24 mouse cellular contexts compared by ENCODE assay signal in the genomic region with DNA sequence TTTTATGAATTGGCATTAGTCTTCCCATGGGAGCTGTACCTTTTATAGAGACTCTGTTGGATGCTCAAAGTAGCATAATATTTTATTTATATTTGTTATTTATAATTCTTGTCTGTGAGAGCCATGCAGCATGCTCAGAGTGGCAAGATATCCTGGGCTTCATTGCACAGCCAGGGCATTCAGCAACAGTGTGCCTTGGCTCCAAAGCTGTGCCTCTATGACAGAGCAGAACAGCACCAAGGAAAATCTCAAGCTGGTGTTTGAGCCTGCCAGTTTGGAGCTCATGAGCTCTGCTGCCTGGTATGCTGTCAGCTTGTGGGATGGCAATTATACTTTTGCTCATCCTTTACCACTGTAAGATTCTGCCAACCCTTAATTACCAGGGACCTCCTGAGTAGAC.
DNase-seq lines count a peak whose midpoint lies in the region; ATAC-seq lines count a peak whose summit lies in the region.
"Had no signal": no experiment of that assay in that cellular context is flagged by ENCODE, and none has a peak within 500 bp of the region (broad histone marks: within the 10 kb centered on the region; RNA-seq: fewer than 3 reads in every experiment).

No protein-coding gene starts in this region.

- no peaks in the 10 kb centered on the region for H3K36me3 ChIP-seq in forebrain, embryonic 16.5 days (ENCODE audit: control insufficient read depth, insufficient read depth)
- H3K36me3 ChIP-seq in forebrain, embryonic 14.5 days (ENCODE audit: control insufficient read depth, insufficient read depth, low read length) = no peaks in the 10 kb centered on the region
- no peaks in the 10 kb centered on the region for H3K36me3 ChIP-seq in neural tube, embryonic 14.5 days (ENCODE audit: control insufficient read depth, insufficient read depth, low read length)
- H3K36me3 ChIP-seq: embryonic facial prominence, embryonic 10.5 days; embryonic facial prominence, embryonic 13.5 days; hindbrain, embryonic 12.5 days; hindbrain, embryonic 15.5 days had no signal

- ATAC-seq in cerebellum, adult (ENCODE audit: insufficient number of reproducible peaks, low FRiP score, low TSS enrichment) = no peak
- ATAC-seq in forebrain, embryonic 16.5 days = peak; percentile 71
- ATAC-seq in forebrain, embryonic 14.5 days = no peak
- peak; percentile 54; the same call in 1 of the 2 replicates for ATAC-seq in neural tube, embryonic 14.5 days (ENCODE audit: low read depth)
- ATAC-seq: activated CD4-positive, CD25-positive, alpha-beta regulatory T cell, adult 4 months had no signal

- no peaks in the 10 kb centered on the region for H3K27me3 ChIP-seq in forebrain, embryonic 16.5 days (replicated peaks; ENCODE audit: control insufficient read depth, insufficient read depth, low read length)
- H3K27me3 ChIP-seq in forebrain, embryonic 14.5 days (replicated peaks; ENCODE audit: control insufficient read depth, insufficient read depth, low read length) = no peaks in the 10 kb centered on the region
- H3K27me3 ChIP-seq in neural tube, embryonic 14.5 days (ENCODE audit: control insufficient read depth, insufficient read depth, low read length) = no peaks in the 10 kb centered on the region
- H3K27me3 ChIP-seq: embryonic facial prominence, embryonic 13.5 days; hindbrain, embryonic 12.5 days; hindbrain, embryonic 15.5 days had no signal

- no peak overlapping the region for H3K27ac ChIP-seq in forebrain, embryonic 16.5 days (ENCODE audit: low read length)
- no peak overlapping the region for H3K27ac ChIP-seq in forebrain, embryonic 14.5 days (ENCODE audit: low read depth, low read length)
- no peak overlapping the region for H3K27ac ChIP-seq in neural tube, embryonic 14.5 days (ENCODE audit: low read depth, low read length)
- H3K27ac ChIP-seq: embryonic facial prominence, embryonic 10.5 days; embryonic facial prominence, embryonic 13.5 days; gastrocnemius, adult 2 months; hindbrain, embryonic 12.5 days; hindbrain, embryonic 15.5 days had no signal

- peak; percentile 1 for DNase-seq in cerebellum, postnatal 14 days
- no peak for DNase-seq in forebrain, embryonic 14.5 days (ENCODE audit: low spot score)
- no peak for DNase-seq in neural tube, embryonic 10.5 days (ENCODE audit: extremely low spot score, low spot score)
- DNase-seq in testis, postnatal 10 days (ENCODE audit: low spot score) = no peak
- DNase-seq: adrenal gland, adult 8-10 months; adrenal gland, postnatal 25 days; cerebellum, adult 11 months; cerebellum, adult 2 months; cerebellum, adult 9-11 months; cerebellum, postnatal 36 days; embryo, embryonic 11 days; gastrocnemius, adult 2 months; gastrocnemius, postnatal 14 days; heart, adult 11 months had no signal

- no peak overlapping the region for H3K4me3 ChIP-seq in forebrain, embryonic 16.5 days (replicated peaks; ENCODE audit: low read length)
- no peak overlapping the region for H3K4me3 ChIP-seq in forebrain, embryonic 14.5 days (ENCODE audit: low read depth, low read length)
- no peak overlapping the region for H3K4me3 ChIP-seq in neural tube, embryonic 14.5 days (ENCODE audit: low read depth, low read length)
- H3K4me3 ChIP-seq: embryonic facial prominence, embryonic 10.5 days; embryonic facial prominence, embryonic 13.5 days; erythroblast, embryonic 14.5 days; gastrocnemius, adult 2 months; hindbrain, embryonic 12.5 days; hindbrain, embryonic 15.5 days had no signal

- no peak overlapping the region for H3K9ac ChIP-seq in forebrain, embryonic 16.5 days (replicated peaks; ENCODE audit: low read depth, low read length)
- no peak overlapping the region for H3K9ac ChIP-seq in forebrain, embryonic 14.5 days (ENCODE audit: low read length)
- no peak overlapping the region for H3K9ac ChIP-seq in neural tube, embryonic 14.5 days (replicated peaks; ENCODE audit: low read depth, low read length)
- H3K9ac ChIP-seq: embryonic facial prominence, embryonic 13.5 days; hindbrain, embryonic 12.5 days; hindbrain, embryonic 15.5 days had no signal

- no peaks in the 10 kb centered on the region for H3K9me3 ChIP-seq in forebrain, embryonic 16.5 days (ENCODE audit: control insufficient read depth, low read length)
- no peaks in the 10 kb centered on the region for H3K9me3 ChIP-seq in forebrain, embryonic 14.5 days (replicated peaks; ENCODE audit: control insufficient read depth, low read length)
- no peaks in the 10 kb centered on the region for H3K9me3 ChIP-seq in neural tube, embryonic 14.5 days (ENCODE audit: control insufficient read depth, low read length)
- H3K9me3 ChIP-seq: embryonic facial prominence, embryonic 10.5 days; embryonic facial prominence, embryonic 13.5 days; hindbrain, embryonic 12.5 days; hindbrain, embryonic 15.5 days had no signal

- no peak overlapping the region for H3K4me2 ChIP-seq in forebrain, embryonic 16.5 days (ENCODE audit: low read length)
- no peak overlapping the region for H3K4me2 ChIP-seq in forebrain, embryonic 14.5 days (ENCODE audit: low read length)
- H3K4me2 ChIP-seq in neural tube, embryonic 14.5 days (ENCODE audit: low read depth, low read length) = no peak overlapping the region
- H3K4me2 ChIP-seq: embryonic facial prominence, embryonic 13.5 days; heart, embryonic 11.5 days; hindbrain, embryonic 12.5 days; hindbrain, embryonic 15.5 days had no signal

- H3K4me1 ChIP-seq in forebrain, embryonic 16.5 days (replicated peaks; ENCODE audit: control insufficient read depth, insufficient read depth, low read length) = no peaks in the 10 kb centered on the region
- H3K4me1 ChIP-seq in forebrain, embryonic 14.5 days (ENCODE audit: control insufficient read depth, insufficient read depth, low read length) = no peaks in the 10 kb centered on the region
- no peaks in the 10 kb centered on the region for H3K4me1 ChIP-seq in neural tube, embryonic 14.5 days (ENCODE audit: control insufficient read depth, insufficient read depth, low read length)
- H3K4me1 ChIP-seq: embryonic facial prominence, embryonic 10.5 days; embryonic facial prominence, embryonic 13.5 days; hindbrain, embryonic 12.5 days; hindbrain, embryonic 15.5 days had no signal

Comparison
In these comparisons a context has a peak if more than half of its experiments do, and no peak if none do; other contexts are left out.
1. ATAC-seq: peak in forebrain, embryonic 16.5 days (single experiment) and neural tube, embryonic 14.5 days (single experiment); none in cerebellum, adult (single experiment) and forebrain, embryonic 14.5 days (single experiment).
2. DNase-seq: peak in cerebellum, postnatal 14 days (2 of 2); none in forebrain, embryonic 14.5 days (single experiment), neural tube, embryonic 10.5 days (single experiment) and testis, postnatal 10 days (single experiment).